Mouse (Mus musculus) G1E-ER4 (cell line): ENCODE measurements around the gene Ubash3a. TPM values are rescaled to one million over a fixed set of nuclear protein-coding genes. Genes with fewer than 3 reads are reported as not detected.

Experiments used
- GATA1 ChIP-seq: IDR thresholded peaks from one replicate; pipeline ENCODE4 v1.8.0; 2012; ENCODE audit warnings: low read length, inconsistent platforms
- polyA plus RNA-seq: library from polyadenylated mRNA; stranded (reverse); fragments of >175 nt; gene quantifications from 2 replicates; pipeline ENCODE4 v1.2.3, GENCODE M21; 2012

Gene Ubash3a
- polyA plus RNA-seq = not detected in 2 replicates

- no peak for TF ChIP-seq GATA1
Observed at GRCm38 (mm10) chr17:31207771-31208334, at the start of gene Ubash3a. Ubash3a (plus strand) TSS chr17:31207873.

GRCm38 (mm10) chr17:31157921-31158320 lies 49.8 kb upstream of the Ubash3a start:
- TF ChIP-seq GATA1 = no peak

GRCm38 (mm10) chr17:31160291-31160690 lies 47.4 kb upstream of the Ubash3a start:
- no peak for TF ChIP-seq GATA1

GRCm38 (mm10) chr17:31162607-31163006 lies 45.1 kb upstream of the Ubash3a start:
- no peak for TF ChIP-seq GATA1

- TF ChIP-seq GATA1 = no peak
Observed at GRCm38 (mm10) chr17:31163821-31164220, 43.9 kb upstream of the Ubash3a start.

GRCm38 (mm10) chr17:31165127-31165526 lies 42.5 kb upstream of the Ubash3a start, which contains the start of gene Tff1:
Tff1 (minus strand) TSS chr17:31165277.
- no peak for TF ChIP-seq GATA1

- TF ChIP-seq GATA1 = no peak
Observed at GRCm38 (mm10) chr17:31169796-31170195, 37.9 kb upstream of the Ubash3a start.

- TF ChIP-seq GATA1 = no peak
Observed at GRCm38 (mm10) chr17:31176321-31176720, 31.4 kb upstream of the Ubash3a start.

- no peak for TF ChIP-seq GATA1
Observed at GRCm38 (mm10) chr17:31181490-31181889, 26.2 kb upstream of the Ubash3a start.

GRCm38 (mm10) chr17:31183180-31183974 lies 24.3 kb upstream of the Ubash3a start:
- TF ChIP-seq GATA1 = no peak

GRCm38 (mm10) chr17:31184269-31184990 lies 23.2 kb upstream of the Ubash3a start:
- TF ChIP-seq GATA1 = no peak

- TF ChIP-seq GATA1 = no peak
Observed at GRCm38 (mm10) chr17:31187370-31187769, 20.3 kb upstream of the Ubash3a start.

GRCm38 (mm10) chr17:31191825-31192224 lies 15.8 kb upstream of the Ubash3a start:
- no peak for TF ChIP-seq GATA1

GRCm38 (mm10) chr17:31192663-31193062 lies 15.0 kb upstream of the Ubash3a start:
- TF ChIP-seq GATA1 = no peak

GRCm38 (mm10) chr17:31193360-31193759 lies 14.3 kb upstream of the Ubash3a start:
- no peak for TF ChIP-seq GATA1

GRCm38 (mm10) chr17:31195207-31195606 lies 12.5 kb upstream of the Ubash3a start:
- no peak for TF ChIP-seq GATA1
